Mouse (Mus musculus): Measurements from ENCODE around the gene Apoa2.
"Not testable (repeated sequence)": the region's sequence is repeated elsewhere in the genome, so short reads cannot be mapped to it uniquely, and the experiment has no call there.

Apoa2 gene

GRCm38 (mm10) chr1:171237438-171237837 is 12.6 kb downstream of the Apoa2 start:
- DNase-seq, result no peak

DNA sequence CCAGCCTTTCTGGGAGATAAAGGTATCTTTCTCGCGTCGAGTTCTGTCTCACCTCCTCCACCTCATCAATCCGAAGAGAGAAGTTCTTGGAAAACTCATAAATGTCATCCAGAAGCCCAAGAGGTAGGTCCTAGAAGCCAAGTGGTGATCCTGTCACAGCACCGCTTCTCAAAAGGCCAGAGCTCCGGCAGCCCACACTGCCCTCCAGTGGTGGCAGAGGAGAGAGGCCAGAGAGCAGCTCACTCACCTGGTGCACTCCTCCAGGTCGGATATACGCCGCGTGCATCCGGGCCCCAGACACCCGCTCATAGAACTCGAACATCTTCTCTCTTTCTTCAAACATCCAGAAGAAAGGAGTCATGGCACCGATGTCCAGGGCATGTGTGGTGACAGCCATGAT is 13.6 kb downstream of the Apoa2 start:
- peak; percentile 54 for DNase-seq

- DNase-seq, result no peak
Observed at GRCm38 (mm10) chr1:171239992-171240744, 15.3 kb downstream of the Apoa2 start.

- no peak for DNase-seq
Observed at GRCm38 (mm10) chr1:171240911-171241310, 16.1 kb downstream of the Apoa2 start.

DNA sequence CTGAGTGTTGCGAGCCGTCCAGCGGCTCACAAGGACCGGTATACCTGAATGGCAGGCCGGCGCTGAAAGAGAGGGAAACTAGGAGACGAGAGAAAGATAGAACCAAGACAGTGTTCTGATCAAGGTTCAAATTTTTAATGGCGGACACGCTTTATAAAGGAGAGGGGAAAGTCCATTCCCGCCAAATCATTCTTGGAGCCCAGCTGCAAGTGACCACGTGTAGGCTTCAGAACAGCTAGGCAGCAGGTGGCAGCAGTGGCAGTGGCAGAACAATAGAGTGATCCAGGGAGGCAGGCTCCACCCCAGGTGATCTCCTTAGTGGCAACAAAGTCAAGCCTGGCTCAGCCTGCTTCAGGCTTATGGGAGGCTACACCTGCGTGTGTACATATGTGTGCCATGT is 17.1 kb downstream of the Apoa2 start:
- not testable (repeated sequence) for DNase-seq

DNA sequence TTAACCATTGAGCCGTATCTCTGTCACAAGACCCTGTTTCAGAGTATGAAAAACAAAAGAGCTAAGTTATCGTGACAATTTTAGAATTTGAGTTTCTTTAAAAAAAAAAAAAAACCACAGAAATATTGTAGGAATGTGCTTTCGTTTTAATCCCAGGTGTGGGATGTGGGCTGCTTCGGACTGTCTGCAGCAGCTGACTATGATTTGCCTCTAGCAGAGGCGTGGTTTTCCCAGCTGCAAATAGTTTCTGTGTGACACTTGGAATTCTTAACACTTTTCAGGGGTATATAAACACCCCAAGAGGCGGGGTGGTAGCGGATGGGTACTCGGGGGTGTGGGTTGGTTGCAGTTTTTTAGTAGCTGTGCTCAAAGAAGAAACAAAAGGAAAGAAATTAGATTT is 20.5 kb downstream of the Apoa2 start:
- DNase-seq, result no peak

DNA sequence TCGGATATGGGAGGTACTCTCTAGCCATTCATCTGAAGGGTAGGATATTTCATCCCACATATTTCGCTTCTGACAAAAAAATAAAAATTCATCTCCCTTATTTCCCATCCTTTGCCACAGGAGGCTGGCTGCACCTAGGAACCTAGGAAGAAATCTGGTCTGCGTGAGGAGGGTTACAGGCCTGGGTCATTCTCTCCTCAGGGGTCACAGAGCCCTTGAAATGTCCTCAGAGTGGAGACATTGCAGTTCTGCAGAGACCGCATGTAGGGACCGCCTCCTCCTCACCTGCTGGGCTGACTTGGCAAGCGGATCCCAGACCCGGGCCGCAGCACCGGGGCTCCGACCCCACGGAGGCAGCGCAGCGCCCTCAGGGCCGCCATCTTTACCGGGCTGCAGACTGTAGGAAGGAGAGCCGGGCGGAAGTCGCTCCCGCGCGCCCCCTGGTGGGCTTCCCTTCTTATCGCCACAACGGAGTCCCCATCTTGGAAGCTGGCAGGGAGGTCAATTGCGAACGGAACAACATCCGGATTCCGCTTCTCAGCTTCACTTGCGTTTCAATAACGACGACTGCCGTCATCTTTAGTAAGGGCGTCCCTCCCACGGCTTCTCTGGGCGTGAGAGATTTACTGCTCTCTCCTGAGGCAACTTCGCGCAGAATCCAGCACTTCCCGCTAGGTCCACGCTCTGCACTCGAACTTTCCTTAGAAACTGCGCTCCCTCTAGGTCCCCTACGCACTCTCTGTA is 22.0 kb downstream of the Apoa2 start:
- peak; percentile 96 for DNase-seq

DNA sequence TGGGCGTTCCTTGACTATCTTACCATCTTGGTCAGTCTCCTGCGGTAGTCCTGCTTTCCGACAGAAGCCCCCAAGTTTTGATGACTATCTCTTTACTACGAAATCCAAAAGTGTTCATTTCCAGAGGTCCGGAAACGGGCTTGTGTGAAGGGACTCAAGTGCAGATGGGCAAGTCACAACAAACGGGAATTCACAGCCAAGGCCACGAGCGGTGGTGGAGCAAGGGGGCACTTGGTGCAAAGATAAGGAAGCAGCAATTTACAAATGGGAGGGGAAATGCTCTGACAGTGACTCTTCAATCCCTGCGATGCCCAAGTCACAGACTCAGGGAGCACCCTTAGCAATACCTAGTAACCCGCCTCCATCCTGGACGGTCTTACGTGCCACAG is 22.6 kb downstream of the Apoa2 start:
- DNase-seq, result no peak

GRCm38 (mm10) chr1:171247916-171248315 is 23.1 kb downstream of the Apoa2 start:
- no peak for DNase-seq

DNA sequence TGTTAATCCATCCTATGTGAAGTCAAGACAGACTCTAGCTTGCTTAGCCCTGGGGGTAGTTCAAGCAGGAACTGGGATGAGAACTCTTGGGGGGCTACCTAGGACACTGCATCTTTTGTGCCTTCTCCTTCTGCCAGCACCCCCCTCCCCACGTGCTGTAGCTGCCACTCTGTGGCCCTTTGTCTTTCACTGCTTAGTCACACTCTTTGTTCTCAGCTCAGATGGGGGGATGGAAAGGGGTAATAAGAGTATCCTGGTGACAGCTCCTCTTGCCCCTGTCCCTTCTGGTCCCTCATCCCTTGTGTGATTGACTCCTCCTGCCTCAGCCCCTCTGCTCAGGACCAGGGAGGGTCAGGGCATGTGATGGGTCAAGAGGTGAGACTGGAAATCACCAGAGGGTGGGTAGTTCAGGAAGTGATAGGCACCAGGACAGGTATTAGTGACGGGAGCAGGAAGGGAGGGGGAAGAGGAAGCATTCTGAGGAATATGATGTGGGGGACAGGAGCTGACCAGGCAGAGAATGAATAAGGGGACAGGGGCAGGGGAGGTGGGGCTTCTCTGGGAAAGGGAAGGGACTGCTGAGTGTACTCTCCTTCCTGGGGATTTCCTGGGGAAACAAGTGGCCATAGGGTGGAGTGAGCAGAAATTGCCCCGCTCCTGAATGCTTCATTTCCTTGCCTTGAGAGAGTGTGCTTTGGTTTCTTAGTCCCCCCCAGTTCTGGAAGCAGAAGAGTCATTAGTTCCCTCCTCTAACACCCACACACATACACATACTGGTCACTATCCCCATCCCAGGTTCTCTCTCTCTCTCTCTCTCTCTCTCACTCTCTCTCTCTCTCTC is 23.8 kb downstream of the Apoa2 start:
- DNase-seq, result no peak

GRCm38 (mm10) chr1:171249913-171250600 is 25.2 kb downstream of the Apoa2 start, which contains the start of gene Adamts4:
Gene Adamts4 (plus strand): TSS chr1:171250421.
- DNase-seq, result no peak

- DNase-seq, result no peak
Observed at GRCm38 (mm10) chr1:171250680-171251593, 26.1 kb downstream of the Apoa2 start, which contains the start of gene Ndufs2. Gene Ndufs2 (minus strand): TSS chr1:171251388.

DNA sequence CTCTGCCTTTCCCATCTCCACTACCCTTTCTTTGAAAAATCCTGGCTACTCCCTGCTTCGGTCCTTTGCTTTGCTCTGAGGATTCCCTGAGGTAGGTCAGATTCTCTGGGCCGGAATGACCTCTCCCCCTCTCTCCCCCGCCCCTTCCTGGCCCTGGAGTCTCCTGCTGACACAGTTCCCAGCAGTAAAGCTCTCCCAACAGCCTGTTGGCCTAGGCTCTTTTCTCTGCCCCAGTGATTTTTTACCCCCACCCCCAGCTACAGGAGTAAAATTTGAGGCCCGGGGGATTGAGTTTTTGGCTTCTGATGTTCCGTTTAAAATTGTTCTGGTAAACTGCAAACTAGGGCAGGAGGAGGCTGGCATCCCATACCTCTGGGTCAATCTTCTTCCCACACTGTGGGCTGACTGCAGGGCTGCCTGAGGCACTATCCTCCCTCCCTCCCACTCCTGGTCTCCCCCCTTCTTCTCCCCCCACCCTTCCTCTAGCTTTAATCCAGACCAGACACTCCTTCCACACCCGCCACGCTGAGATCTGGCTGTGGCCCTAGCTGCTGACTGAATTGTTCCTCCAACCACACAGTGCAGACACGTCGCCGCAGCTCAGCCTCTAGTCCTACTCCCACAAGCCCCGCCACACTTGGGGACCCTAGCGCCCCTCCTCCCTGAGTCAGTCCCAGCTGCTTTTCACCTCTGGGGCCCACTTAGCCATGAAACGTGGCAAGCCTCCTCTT is 26.9 kb downstream of the Apoa2 start:
- DNase-seq, result no peak

DNA sequence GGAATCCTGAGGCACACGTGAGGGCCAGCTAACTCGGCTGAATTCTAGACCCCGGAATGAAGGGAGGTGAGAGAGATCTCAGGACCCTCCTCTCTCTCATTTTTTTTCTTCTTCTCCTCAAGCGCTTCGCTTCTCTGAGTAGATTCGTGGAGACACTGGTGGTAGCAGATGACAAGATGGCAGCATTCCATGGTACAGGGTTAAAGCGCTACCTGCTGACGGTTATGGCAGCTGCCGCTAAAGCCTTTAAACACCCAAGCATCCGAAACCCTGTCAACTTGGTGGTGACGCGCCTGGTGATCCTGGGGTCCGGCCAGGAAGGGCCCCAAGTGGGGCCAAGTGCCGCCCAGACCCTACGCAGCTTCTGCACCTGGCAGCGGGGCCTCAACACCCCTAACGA is 27.6 kb downstream of the Apoa2 start:
- DNase-seq, result no peak

DNA sequence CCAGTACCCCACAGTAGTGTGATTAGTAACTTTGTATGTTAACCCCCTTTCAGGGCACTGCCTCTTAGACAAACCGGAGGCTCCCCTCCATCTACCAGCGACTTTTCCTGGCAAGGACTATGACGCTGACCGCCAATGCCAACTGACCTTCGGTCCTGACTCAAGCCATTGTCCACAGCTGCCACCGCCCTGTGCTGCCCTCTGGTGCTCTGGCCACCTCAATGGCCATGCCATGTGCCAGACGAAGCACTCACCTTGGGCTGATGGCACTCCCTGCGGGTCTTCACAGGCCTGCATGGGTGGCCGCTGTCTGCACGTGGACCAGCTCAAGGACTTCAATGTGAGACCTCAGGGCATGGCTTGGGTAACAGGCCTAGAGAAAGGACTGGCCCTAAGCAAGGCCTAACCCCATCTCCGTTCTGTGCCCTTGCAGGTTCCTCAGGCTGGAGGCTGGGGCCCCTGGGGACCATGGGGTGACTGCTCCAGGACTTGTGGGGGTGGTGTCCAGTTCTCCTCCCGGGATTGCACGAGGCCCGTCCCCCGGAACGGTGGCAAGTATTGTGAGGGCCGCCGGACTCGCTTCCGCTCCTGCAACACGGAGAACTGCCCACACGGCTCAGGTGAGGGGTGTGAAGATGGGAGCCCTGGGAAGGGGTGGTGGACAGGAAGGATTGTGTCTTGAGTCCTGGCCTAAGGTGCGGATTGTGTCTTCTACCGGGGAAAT is 31.4 kb downstream of the Apoa2 start:
- DNase-seq, result no peak

DNA sequence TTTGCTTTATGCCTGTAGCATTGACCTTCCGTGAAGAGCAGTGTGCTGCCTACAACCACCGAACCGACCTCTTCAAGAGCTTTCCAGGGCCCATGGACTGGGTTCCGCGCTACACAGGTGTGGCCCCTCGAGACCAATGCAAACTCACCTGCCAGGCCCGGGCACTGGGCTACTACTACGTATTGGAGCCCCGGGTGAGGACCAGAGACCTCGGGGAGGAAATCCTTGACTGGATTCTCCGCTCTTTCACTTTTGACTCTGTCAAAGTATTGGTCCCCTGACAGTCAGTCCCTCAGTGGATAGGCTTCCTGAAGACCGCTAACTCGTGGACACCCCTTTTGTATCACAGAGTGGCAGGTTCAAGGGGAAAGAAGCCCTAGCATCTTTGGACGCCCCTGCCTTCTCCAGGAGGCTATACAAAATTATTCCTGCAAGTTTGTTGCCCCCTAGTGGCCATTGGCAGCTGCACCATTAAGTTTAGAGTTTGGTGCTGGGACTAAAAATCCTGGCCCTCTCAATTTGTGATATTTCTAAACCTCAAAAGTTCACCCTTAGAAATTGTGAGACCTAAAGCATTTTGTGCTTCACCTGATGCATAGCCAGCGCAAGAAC is 32.2 kb downstream of the Apoa2 start:
- DNase-seq, result peak; percentile 62

- DNase-seq, result no peak
Observed at GRCm38 (mm10) chr1:171257781-171258180, 32.9 kb downstream of the Apoa2 start.

DNA sequence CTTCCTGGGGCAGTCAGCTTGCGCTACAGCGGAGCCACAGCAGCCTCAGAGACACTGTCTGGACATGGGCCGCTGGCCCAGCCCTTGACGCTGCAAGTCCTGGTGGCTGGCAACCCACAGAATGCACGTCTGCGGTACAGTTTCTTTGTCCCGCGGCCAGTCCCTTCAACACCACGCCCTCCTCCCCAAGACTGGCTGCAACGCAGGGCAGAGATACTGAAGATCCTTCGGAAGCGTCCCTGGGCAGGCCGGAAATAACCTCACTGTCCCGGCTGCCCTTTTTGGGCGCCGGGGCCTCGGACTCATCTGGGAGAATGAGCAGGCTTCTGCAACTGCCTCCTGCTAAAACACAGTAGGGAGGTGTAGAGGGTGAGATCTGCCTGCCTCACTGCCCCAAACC is 34.1 kb downstream of the Apoa2 start:
- DNase-seq, result no peak

- DNase-seq, result no peak
Observed at GRCm38 (mm10) chr1:171260316-171260715, 35.5 kb downstream of the Apoa2 start.
